Mouse (Mus musculus) erythroid progenitor cell, adult 5-6 weeks (primary cell): ENCODE data around the gene Stag3. TPM values are rescaled to one million over a fixed set of nuclear protein-coding genes. Genes with fewer than 3 reads are reported as not detected.

Source experiments
- total RNA-seq, 2 experiments: library from RNA; stranded (forward) in 1 of 2; stranded (reverse) in 1 of 2; fragments of 150-400 nt in 1 of 2; fragments of 186-747, 209-891 nt in 1 of 2; gene quantifications; 2 replicates each; pipeline versions ENCODE4 v1.2.3 to v1.2.4; 2015 to 2017; ENCODE audit warnings: low replicate concordance in 2 of 2

Gene Stag3
- total RNA-seq, 2 experiments from 2014 or later: 52.4 to 56.2 TPM

Other genes starting within 250 kb of the Stag3 start
- not detected in 2 replicates for gene Smok3c, start 227.0 kb upstream of the Stag3 start, total RNA-seq (2015; ENCODE audit: low replicate concordance)
- gene Smok3c, start 227.0 kb upstream of the Stag3 start, total RNA-seq (2017; ENCODE audit: low replicate concordance): not detected in 2 replicates
- gene Zkscan1, start 195.2 kb upstream of the Stag3 start, total RNA-seq (2015; ENCODE audit: low replicate concordance): 12.6 and 20.5 TPM in 2 replicates
- gene Zkscan1, start 195.2 kb upstream of the Stag3 start, total RNA-seq (2017; ENCODE audit: low replicate concordance): 14.4 and 16.7 TPM in 2 replicates
- 14.7 and 16.6 TPM in 2 replicates for gene Zscan21, start 163.3 kb upstream of the Stag3 start, total RNA-seq (2015; ENCODE audit: low replicate concordance)
- 5.7 and 12.6 TPM in 2 replicates for gene Zscan21, start 163.3 kb upstream of the Stag3 start, total RNA-seq (2017; ENCODE audit: low replicate concordance)
- gene Zfp113, start 124.5 kb upstream of the Stag3 start, total RNA-seq (2015; ENCODE audit: low replicate concordance): 3.4 and 8.6 TPM in 2 replicates
- 2.0 and 4.1 TPM in 2 replicates for gene Zfp113, start 124.5 kb upstream of the Stag3 start, total RNA-seq (2017; ENCODE audit: low replicate concordance)
- 34.2 and 54.1 TPM in 2 replicates for gene Cops6, start 119.2 kb upstream of the Stag3 start, total RNA-seq (2015; ENCODE audit: low replicate concordance)
- gene Cops6, start 119.2 kb upstream of the Stag3 start, total RNA-seq (2017; ENCODE audit: low replicate concordance): 10.1 and 22.2 TPM in 2 replicates
- gene Ap4m1, start 108.2 kb upstream of the Stag3 start, total RNA-seq (2015; ENCODE audit: low replicate concordance): 9.6 and 16.2 TPM in 2 replicates
- 18.1 and 19.4 TPM in 2 replicates for gene Ap4m1, start 108.2 kb upstream of the Stag3 start, total RNA-seq (2017; ENCODE audit: low replicate concordance)
- 218 and 223 TPM in 2 replicates for gene Mcm7, start 107.8 kb upstream of the Stag3 start, total RNA-seq (2015; ENCODE audit: low replicate concordance)
- gene Mcm7, start 107.8 kb upstream of the Stag3 start, total RNA-seq (2017; ENCODE audit: low replicate concordance): 304 and 424 TPM in 2 replicates
- gene Taf6, start 92.8 kb upstream of the Stag3 start, total RNA-seq (2015; ENCODE audit: low replicate concordance): 40.4 and 42.3 TPM in 2 replicates
- 21.8 and 30.3 TPM in 2 replicates for gene Taf6, start 92.8 kb upstream of the Stag3 start, total RNA-seq (2017; ENCODE audit: low replicate concordance)
- 13.0 and 23.8 TPM in 2 replicates for gene Cnpy4, start 92.8 kb upstream of the Stag3 start, total RNA-seq (2015; ENCODE audit: low replicate concordance)
- 23.5 and 29.3 TPM in 2 replicates for gene Cnpy4, start 92.8 kb upstream of the Stag3 start, total RNA-seq (2017; ENCODE audit: low replicate concordance)
- 0.72 TPM in 1 of 2 replicates, not detected in the other for gene Mblac1, start 85.9 kb upstream of the Stag3 start, total RNA-seq (2015; ENCODE audit: low replicate concordance)
- 0.53 and 1.4 TPM in 2 replicates for gene Mblac1, start 85.9 kb upstream of the Stag3 start, total RNA-seq (2017; ENCODE audit: low replicate concordance)
- 0.84 and 1.1 TPM in 2 replicates for gene Nxpe5, start 54.3 kb upstream of the Stag3 start, total RNA-seq (2015; ENCODE audit: low replicate concordance)
- 0.39 TPM in 1 of 2 replicates, not detected in the other for gene Nxpe5, start 54.3 kb upstream of the Stag3 start, total RNA-seq (2017; ENCODE audit: low replicate concordance)
- gene Lamtor4, start 24.8 kb upstream of the Stag3 start, total RNA-seq (2015; ENCODE audit: low replicate concordance): 22.3 and 26.4 TPM in 2 replicates
- 4.6 and 5.4 TPM in 2 replicates for gene Lamtor4, start 24.8 kb upstream of the Stag3 start, total RNA-seq (2017; ENCODE audit: low replicate concordance)
- 15.5 and 16.8 TPM in 2 replicates for gene BC037034, start 16.2 kb upstream of the Stag3 start, total RNA-seq (2015; ENCODE audit: low replicate concordance)
- 7.6 and 8.9 TPM in 2 replicates for gene BC037034, start 16.2 kb upstream of the Stag3 start, total RNA-seq (2017; ENCODE audit: low replicate concordance)
- gene Gal3st4, start 7.4 kb upstream of the Stag3 start, total RNA-seq (2015; ENCODE audit: low replicate concordance): not detected in 2 replicates
- not detected in 2 replicates for gene Gal3st4, start 7.4 kb upstream of the Stag3 start, total RNA-seq (2017; ENCODE audit: low replicate concordance)
- gene Gm43720, start 282 bp upstream of the Stag3 start, total RNA-seq (2015; ENCODE audit: low replicate concordance): not detected in 2 replicates
- gene Gm43720, start 282 bp upstream of the Stag3 start, total RNA-seq (2017; ENCODE audit: low replicate concordance): not detected in 2 replicates
- gene Gpc2, start 235 bp upstream of the Stag3 start, total RNA-seq (2015; ENCODE audit: low replicate concordance): not detected in 2 replicates
- 0.39 TPM in 1 of 2 replicates, not detected in the other for gene Gpc2, start 235 bp upstream of the Stag3 start, total RNA-seq (2017; ENCODE audit: low replicate concordance)
- not detected in 2 replicates for gene Pvrig, start 61.7 kb downstream of the Stag3 start, total RNA-seq (2015; ENCODE audit: low replicate concordance)
- gene Pvrig, start 61.7 kb downstream of the Stag3 start, total RNA-seq (2017; ENCODE audit: low replicate concordance): not detected in 2 replicates
- 1.7 TPM in 1 of 2 replicates, not detected in the other for gene Zfp157, start 161.2 kb downstream of the Stag3 start, total RNA-seq (2015; ENCODE audit: low replicate concordance)
- 1.7 and 3.3 TPM in 2 replicates for gene Zfp157, start 161.2 kb downstream of the Stag3 start, total RNA-seq (2017; ENCODE audit: low replicate concordance)